Mouse (Mus musculus): Measurements from ENCODE around the gene Fat4.

DNA sequence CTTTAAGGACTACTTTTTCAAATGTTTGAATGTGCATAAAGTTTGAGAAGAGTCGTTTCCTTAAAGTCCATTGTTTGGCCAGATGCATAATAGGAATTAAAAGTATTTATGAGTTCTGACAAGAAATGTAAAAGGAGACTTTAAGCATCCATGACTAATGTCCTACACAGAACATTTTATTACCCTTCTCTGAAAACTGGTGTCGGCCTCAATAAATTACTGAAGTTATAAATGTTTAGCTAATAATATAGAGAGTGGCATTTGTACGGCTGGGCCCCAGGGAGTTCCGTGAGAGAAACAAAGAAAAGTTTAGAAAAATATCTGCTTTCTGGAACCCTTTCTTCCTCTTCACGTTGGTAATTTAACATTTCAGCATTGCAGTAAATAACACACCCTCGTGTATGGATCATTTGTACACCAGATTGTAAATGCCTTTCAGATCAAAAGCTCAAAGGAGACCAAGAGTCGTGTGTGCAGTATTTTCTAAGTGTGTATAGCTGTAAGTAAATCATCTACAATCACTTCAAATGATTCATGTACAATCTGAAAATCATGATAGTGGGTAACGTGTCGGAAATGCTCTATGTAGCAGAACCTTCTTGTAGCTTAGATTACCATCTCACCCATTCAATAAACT lies 69.4 kb downstream of the Fat4 start:
- TF ChIP-seq CTCF (conservative IDR thresholded peaks at IDR 0.05 in 1 of 2, IDR thresholded peaks at IDR 0.05 in 1 of 2; ENCODE audit: low read depth in 2 of 2, low read length in 2 of 2) (no peak), EP300 (IDR thresholded peaks at IDR 0.05; ENCODE audit: low read length) (no peak), RAD21 (IDR thresholded peaks at IDR 0.05; ENCODE audit: low read depth, low read length) (no peak), ZMIZ1 (IDR thresholded peaks at IDR 0.05; ENCODE audit: low read depth, low read length) (no peak), ELF1 (IDR thresholded peaks at IDR 0.05; ENCODE audit: low read depth, low read length) (no peak)

Data from CH12.LX (cell line).